Mouse (Mus musculus) heart, embryonic 14.5 days (tissue): Measurements from ENCODE around the gene Serinc3. TPM values are rescaled to one million over a fixed set of nuclear protein-coding genes. Genes with fewer than 3 reads are reported as not detected.

Experiments used
- ATAC-seq: fragments of 200-750 bp; cut with Nextera tagmentation; 2 replicates; pipeline ENCODE4 v1.8.0; 2017; ENCODE audit warnings: low read depth, moderate TSS enrichment; ENCODE audit not compliant: insufficient number of reproducible peaks, insufficient read depth, low FRiP score
- H3K27ac ChIP-seq, 2 experiments: fragments of 200-500 bp in 1 of 2; fragments of 300-500 bp in 1 of 2; sonication (generic) in 1 of 2; replicated peaks in 1 of 2; 2 replicates each; pipeline ENCODE4 v1.5.1; 2012 to 2014; ENCODE audit warnings: low read depth in 2 of 2, low read length in 2 of 2, control low read depth in 1 of 2, mild to moderate bottlenecking in 1 of 2, mixed read lengths in 1 of 2; ENCODE audit not compliant: control insufficient read depth in 1 of 2, insufficient read depth in 1 of 2
- H3K27me3 ChIP-seq: fragments of 300-500 bp; sonication (generic); 2 replicates; pipeline ENCODE4 v1.6.1; 2014; ENCODE audit warnings: mild to moderate bottlenecking, low read length, control low read depth; ENCODE audit not compliant: control insufficient read depth, insufficient read depth
- H3K36me3 ChIP-seq: fragments of 300-500 bp; sonication (generic); 2 replicates; pipeline ENCODE4 v1.6.1; 2014; ENCODE audit warnings: mild to moderate bottlenecking, control low read depth, low read length, mixed read lengths; ENCODE audit not compliant: control insufficient read depth, insufficient read depth
- H3K4me1 ChIP-seq, 2 experiments: fragments of 200-500 bp in 1 of 2; fragments of 300-500 bp in 1 of 2; sonication (generic) in 1 of 2; 2 replicates each; pipeline ENCODE4 v1.6.1; 2012 to 2014; ENCODE audit warnings: low read length in 2 of 2, control low read depth in 1 of 2, mixed read lengths in 1 of 2; ENCODE audit not compliant: control insufficient read depth in 2 of 2, insufficient read depth in 2 of 2
- H3K4me2 ChIP-seq: fragments of 300-500 bp; sonication (generic); 2 replicates; pipeline ENCODE4 v1.6.1; 2014; ENCODE audit warnings: mild to moderate bottlenecking, low read length
- H3K4me3 ChIP-seq, 2 experiments: fragments of 200-500 bp in 1 of 2; fragments of 300-500 bp in 1 of 2; sonication (generic) in 1 of 2; 2 replicates each; pipeline ENCODE4 v1.5.1; 2012 to 2014; ENCODE audit warnings: low read length in 2 of 2, mild to moderate bottlenecking in 2 of 2, control low read depth in 1 of 2, low read depth in 1 of 2, moderate library complexity in 1 of 2; ENCODE audit not compliant: control insufficient read depth in 1 of 2, insufficient read depth in 1 of 2
- H3K9ac ChIP-seq: fragments of 300-500 bp; sonication (generic); 2 replicates; pipeline ENCODE4 v1.6.1; 2014; ENCODE audit warnings: mild to moderate bottlenecking, low read length
- H3K9me3 ChIP-seq: fragments of 300-500 bp; sonication (generic); 2 replicates; pipeline ENCODE4 v1.6.1; 2016; ENCODE audit warnings: low read length, control low read depth; ENCODE audit not compliant: control insufficient read depth
- WGBS: fragments of 180-500 bp; shearing (Covaris S2); extraction: QIAGEN DNeasy Blood & Tissue Kit; methylation state at CpG from one replicate; pipeline ENCODE4 v1.1.7; 2014; 5-methylcytosine and 5-hydroxymethylcytosine counted together
- polyA plus RNA-seq: library from polyadenylated mRNA; unstranded; fragments of >200 nt; fragmentation: Nextera tagmentation; extraction: Ambion mirVana; gene quantifications from 2 replicates; pipeline ENCODE4 v1.2.1, GENCODE M21; 2014

Serinc3 gene
- polyA plus RNA-seq, 1 experiment from 2014 or later = 79.0 TPM

DNA sequence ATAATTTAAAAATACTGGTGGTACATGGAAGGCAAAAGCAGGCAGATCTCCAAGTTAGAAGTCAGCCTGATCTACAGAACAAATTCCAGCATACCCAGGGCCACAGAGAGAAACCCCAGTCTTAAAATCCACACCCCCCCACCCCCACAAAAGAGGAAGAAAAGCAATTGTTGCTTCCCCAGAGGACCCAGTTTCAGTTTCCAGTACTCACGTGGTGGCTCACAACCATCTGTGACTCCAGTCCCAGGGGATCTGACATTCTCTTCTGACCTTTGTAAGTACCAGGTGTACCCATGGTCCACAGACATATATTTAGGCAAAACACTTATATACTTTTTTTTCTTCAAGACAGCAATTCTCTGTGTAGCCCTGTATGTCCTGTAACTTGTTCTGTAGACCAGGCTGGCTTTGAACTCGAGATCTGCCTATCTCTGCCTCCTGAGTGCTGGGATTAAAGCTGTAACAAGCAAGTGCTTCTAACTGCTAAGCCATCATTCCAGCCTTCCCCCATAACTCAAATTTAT, 17.8 kb upstream of the Serinc3 start:
- Histone ChIP-seq H3K4me2 (no peak overlapping the region), H3K27ac (no peak overlapping the region), H3K9me3 (no peaks in the 10 kb centered on the region), H3K36me3 (peaks cover 7% of the 10 kb centered on the region; the same call in 1 of the 2 replicates), H3K9ac (no peak overlapping the region), H3K27me3 (no peaks in the 10 kb centered on the region), H3K4me1 (peaks cover 19 to 58% of the 10 kb centered on the region in 2 experiments), H3K4me3 (no peak overlapping the region)
- WGBS = 67% methylated on average over 2 of the region's 2 CpGs
- no peak for ATAC-seq

DNA sequence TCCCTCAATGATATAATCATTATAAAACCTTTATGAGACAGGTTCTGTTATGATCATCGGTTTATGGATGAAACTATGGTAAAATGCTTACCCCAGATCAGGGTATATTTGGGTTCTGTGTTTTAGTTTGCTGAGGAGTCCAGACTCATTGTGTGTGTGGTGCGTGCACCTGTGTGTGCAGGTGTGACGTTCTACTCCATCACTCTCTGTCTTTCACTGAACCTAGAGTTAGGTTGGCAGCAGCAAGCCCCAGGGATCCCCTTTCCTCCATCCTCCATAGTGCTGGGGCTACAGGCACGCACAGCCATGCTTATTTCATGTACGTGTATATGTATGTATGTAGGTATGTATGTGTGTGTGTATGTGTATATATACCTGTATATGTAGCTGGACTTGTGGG, 17.1 kb upstream of the Serinc3 start:
- H3K4me1 ChIP-seq = peaks cover 19 to 57% of the 10 kb centered on the region in 2 experiments
- H3K9me3 ChIP-seq = no peaks in the 10 kb centered on the region
- H3K9ac ChIP-seq = no peak overlapping the region
- no peak for ATAC-seq
- H3K4me2 ChIP-seq = no peak overlapping the region
- no peak overlapping the region for H3K27ac ChIP-seq
- no peaks in the 10 kb centered on the region for H3K27me3 ChIP-seq
- H3K4me3 ChIP-seq = no peak overlapping the region
- WGBS = 88% methylated on average over 5 of the region's 5 CpGs
- peaks cover 7% of the 10 kb centered on the region; the same call in 1 of the 2 replicates for H3K36me3 ChIP-seq

DNA sequence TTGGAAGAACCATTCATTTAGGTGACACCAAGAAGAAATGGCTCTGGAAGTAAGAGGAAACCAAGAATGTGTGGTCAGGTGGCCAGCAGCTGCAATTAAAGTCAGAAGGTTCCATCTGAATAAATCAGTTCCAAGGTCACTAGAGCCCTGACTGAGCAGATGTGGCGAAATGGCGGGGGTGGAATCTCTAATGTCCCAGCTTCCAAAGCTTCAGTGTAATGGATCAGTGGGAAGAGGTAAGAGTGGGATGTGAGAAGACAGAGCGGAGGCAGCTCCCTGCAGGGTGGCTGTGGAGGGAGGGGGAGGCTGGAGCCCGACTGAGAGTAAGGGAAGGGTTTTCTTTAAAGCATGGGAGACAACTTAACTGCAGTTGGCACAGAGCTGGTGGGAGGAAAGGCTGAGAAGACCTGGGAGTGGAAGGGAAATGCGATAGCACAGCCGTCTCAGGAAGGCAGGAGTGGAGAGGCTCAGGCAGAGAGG, 16.5 kb upstream of the Serinc3 start:
- Histone ChIP-seq H3K4me3 (no peak overlapping the region), H3K27me3 (no peaks in the 10 kb centered on the region), H3K4me2 (peak overlapping the region; percentile 24; the same call in 1 of the 2 replicates), H3K9ac (peak overlapping the region; percentile 0; the same call in 1 of the 2 replicates), H3K27ac (0 out of 4 replicates have a peak overlapping the region, but pooled peaks have one; percentile 11 to 39), H3K9me3 (no peaks in the 10 kb centered on the region), H3K36me3 (peaks cover 7% of the 10 kb centered on the region; the same call in 1 of the 2 replicates), H3K4me1 (peaks cover 19 to 53% of the 10 kb centered on the region in 2 experiments)
- WGBS = 55% methylated on average over 6 of the region's 6 CpGs
- ATAC-seq = no peak

DNA sequence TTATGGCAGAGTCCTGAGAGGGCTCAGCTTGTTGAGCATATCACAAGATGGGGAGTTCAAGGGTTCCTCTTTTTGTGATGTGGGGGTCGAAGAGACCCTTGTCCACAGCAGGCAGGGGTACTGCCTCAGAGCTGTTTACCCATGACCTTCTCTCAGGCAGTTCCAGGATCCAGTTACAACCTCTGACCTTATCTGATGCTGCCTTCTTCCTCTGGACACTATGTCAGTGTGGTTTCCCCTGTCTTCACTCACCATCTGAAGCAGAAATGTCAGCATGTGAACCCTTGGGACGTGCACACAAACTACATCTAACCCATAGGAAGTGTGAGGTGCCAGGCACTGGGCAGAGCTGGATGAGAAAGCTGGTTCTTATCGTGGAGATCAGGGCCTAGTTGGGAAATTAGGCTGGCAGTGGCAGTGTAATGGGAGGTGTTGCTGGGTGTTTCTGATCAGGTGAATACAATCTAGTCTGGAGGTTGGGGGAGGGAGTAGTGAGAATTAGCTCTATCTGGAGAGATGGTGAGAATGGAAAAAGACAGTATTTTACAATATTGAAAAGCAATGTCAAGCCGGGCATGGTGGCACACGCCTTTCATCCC, 15.3 kb upstream of the Serinc3 start:
- Histone ChIP-seq H3K4me1 (peaks cover 19 to 51% of the 10 kb centered on the region in 2 experiments), H3K27me3 (no peaks in the 10 kb centered on the region), H3K9me3 (no peaks in the 10 kb centered on the region), H3K9ac (peak overlapping the region; percentile 13; the same call in 1 of the 2 replicates), H3K36me3 (peaks cover 7% of the 10 kb centered on the region; the same call in 1 of the 2 replicates), H3K4me3 (no peak overlapping the region), H3K27ac (peak overlapping the region in 1 of 2 experiments; percentile 12; a peak in 1 of 4 replicates), H3K4me2 (peak overlapping the region; percentile 73; the same call in 1 of the 2 replicates)
- 69% methylated on average over 5 of the region's 5 CpGs for WGBS
- ATAC-seq = no peak

DNA sequence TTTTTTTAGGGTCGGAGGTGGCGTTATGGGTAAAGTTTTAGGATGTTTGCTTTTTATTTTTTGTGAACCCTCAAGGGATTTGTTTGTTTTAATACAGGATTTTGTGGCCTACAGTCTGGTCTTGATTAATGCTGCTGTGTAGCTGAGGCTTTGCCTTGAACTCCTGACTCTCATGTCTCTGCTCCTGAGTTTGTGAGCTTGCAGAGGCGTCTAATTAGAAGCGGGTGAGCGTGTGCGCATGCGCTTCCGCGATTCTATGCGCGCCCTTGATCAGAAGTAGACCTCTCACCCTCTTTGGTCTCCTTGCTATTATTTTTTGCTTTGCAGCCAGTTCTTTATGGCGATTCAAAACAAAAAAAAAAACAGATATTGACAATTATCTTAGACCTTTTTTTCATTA, 14.5 kb upstream of the Serinc3 start:
- Histone ChIP-seq H3K9ac (peak overlapping the region; percentile 92), H3K36me3 (peaks cover 5% of the 10 kb centered on the region; the same call in 1 of the 2 replicates), H3K27ac (peak overlapping the region; percentile 61 to 86; a peak in 3 of 4 replicates), H3K4me1 (peaks cover 19 to 49% of the 10 kb centered on the region in 2 experiments), H3K4me3 (peak overlapping the region; percentile 85 to 91), H3K27me3 (no peaks in the 10 kb centered on the region), H3K9me3 (no peaks in the 10 kb centered on the region), H3K4me2 (peak overlapping the region; percentile 73)
- WGBS = 71% methylated on average over 12 of the region's 12 CpGs
- no peak for ATAC-seq

- Histone ChIP-seq H3K9me3 (no peaks in the 10 kb centered on the region), H3K4me1 (peaks cover 16 to 44% of the 10 kb centered on the region in 2 experiments), H3K27me3 (no peaks in the 10 kb centered on the region), H3K4me2 (peak overlapping the region; percentile 73), H3K4me3 (peak overlapping the region; percentile 85 to 91), H3K36me3 (peaks cover under 1% of the 10 kb centered on the region; the same call in 1 of the 2 replicates), H3K27ac (peak overlapping the region; percentile 61 to 86), H3K9ac (peak overlapping the region; percentile 92)
- WGBS = under 1% methylated on average over 8 of the region's 8 CpGs
- no peak for ATAC-seq
Measured at GRCm38 (mm10) chr2:163658941-163659340, 14.0 kb upstream of the Serinc3 start.

GRCm38 (mm10) chr2:163657975-163658886, 13.3 kb upstream of the Serinc3 start, which contains the start of gene Pkig:
Gene Pkig, plus strand, starts transcription at chr2:163658386.
- H3K9ac ChIP-seq = peak within 1 kb of the TSS; percentile 92
- peak; percentile 82 for ATAC-seq
- peak within 1 kb of the TSS; percentile 73 for H3K4me2 ChIP-seq
- no peaks in the 10 kb centered on the region for H3K9me3 ChIP-seq
- H3K36me3 ChIP-seq = no peaks in the 10 kb centered on the region
- H3K27ac ChIP-seq = peak within 1 kb of the TSS; percentile 61 to 86
- WGBS = under 1% methylated on average over 71 of the region's 71 CpGs
- peak within 1 kb of the TSS; percentile 85 to 91 for H3K4me3 ChIP-seq
- peaks cover 16 to 38% of the 10 kb centered on the region in 2 experiments for H3K4me1 ChIP-seq
- H3K27me3 ChIP-seq = no peaks in the 10 kb centered on the region
